8 mouse cellular contexts compared by ENCODE assay signal in the genomic region with DNA sequence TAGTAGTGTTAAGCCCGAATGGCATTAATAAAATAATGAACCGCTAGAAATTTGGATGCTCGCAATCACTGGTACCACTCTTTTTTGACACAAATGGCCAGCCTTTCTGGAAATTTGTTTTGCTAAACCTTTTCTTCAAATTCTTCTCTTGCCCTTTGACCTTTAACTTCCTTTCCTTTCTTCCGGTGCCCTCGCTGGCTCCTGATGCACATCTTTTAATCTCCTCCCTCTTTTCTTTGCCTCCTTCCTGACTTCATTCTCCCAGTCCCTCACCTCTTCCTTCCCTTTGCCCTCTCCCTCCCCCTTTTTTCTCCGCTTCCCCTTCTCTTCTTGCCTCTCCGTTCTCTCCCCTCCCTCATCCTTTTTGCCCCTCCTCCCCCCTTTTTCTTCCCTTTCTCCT.
DNase-seq lines count a peak whose midpoint lies in the region; ATAC-seq and TF ChIP-seq lines count a peak whose summit lies in the region.

No protein-coding gene starts in this region.

- H3K27me3 ChIP-seq in heart, embryonic 15.5 days, result no peaks in the 10 kb centered on the region
- H3K27me3 ChIP-seq in forebrain, embryonic 15.5 days, result peaks cover 11% of the 10 kb centered on the region; the same call in 1 of the 2 replicates
- H3K27me3 ChIP-seq in midbrain, embryonic 11.5 days (ENCODE audit: control insufficient read depth, insufficient read depth, low read length), result peaks cover 2% of the 10 kb centered on the region; the same call in 1 of the 2 replicates

- no peak overlapping the region for H3K9ac ChIP-seq in heart, embryonic 15.5 days
- no peak overlapping the region for H3K9ac ChIP-seq in ES-E14 (ENCODE audit: insufficient read depth, low read depth, low read length, poor library complexity, severe bottlenecking)
- H3K9ac ChIP-seq in forebrain, embryonic 15.5 days (replicated peaks), result no peak overlapping the region
- H3K9ac ChIP-seq in midbrain, embryonic 11.5 days (ENCODE audit: low read length), result peak overlapping the region; percentile 44

- 25% methylated on average over 7 of the region's 7 CpGs for WGBS in heart, embryonic 15.5 days
- 17% methylated on average over 7 of the region's 7 CpGs for WGBS in forebrain, embryonic 15.5 days
- WGBS in midbrain, embryonic 11.5 days, result 8% methylated on average over 7 of the region's 7 CpGs

- no peak for DNase-seq in heart, postnatal 10 days
- DNase-seq in ES-E14 (ENCODE audit: low read depth, low spot score), result no peak
- peak; percentile 89 for DNase-seq in midbrain, embryonic 11.5 days (ENCODE audit: low spot score, missing footprints)
- no peak for DNase-seq in frontal cortex, postnatal 36 days (ENCODE audit: low spot score in 2 of 2)
- no peak for DNase-seq in ovary, postnatal 10 days (ENCODE audit: low spot score)

- H3K27ac ChIP-seq in heart, embryonic 15.5 days, result no peak overlapping the region
- peak overlapping the region; percentile 4; the same call in 1 of the 2 replicates for H3K27ac ChIP-seq in ES-E14 (ENCODE audit: insufficient read depth, low read depth, low read length, poor library complexity, severe bottlenecking)
- no peak overlapping the region for H3K27ac ChIP-seq in forebrain, embryonic 15.5 days (replicated peaks)
- H3K27ac ChIP-seq in midbrain, embryonic 11.5 days (ENCODE audit: low read depth, low read length), result no peak overlapping the region

- H3K4me3 ChIP-seq in heart, embryonic 15.5 days, result peak overlapping the region; percentile 25; the same call in 1 of the 2 replicates
- peak overlapping the region; percentile 39 to 60; a peak in 3 of 4 replicates for H3K4me3 ChIP-seq in ES-E14 (ENCODE audit: insufficient read depth in 1 of 2, low read depth in 1 of 2, low read length in 2 of 2, poor library complexity in 1 of 2, severe bottlenecking in 1 of 2)
- peak overlapping the region; percentile 19; the same call in 1 of the 2 replicates for H3K4me3 ChIP-seq in forebrain, embryonic 15.5 days
- H3K4me3 ChIP-seq in midbrain, embryonic 11.5 days (ENCODE audit: low read depth, low read length), result peak overlapping the region; percentile 19

- H3K4me2 ChIP-seq in heart, embryonic 15.5 days, result peak overlapping the region; percentile 59
- H3K4me2 ChIP-seq in forebrain, embryonic 15.5 days (replicated peaks), result peak overlapping the region; percentile 48
- peak overlapping the region; percentile 45 for H3K4me2 ChIP-seq in midbrain, embryonic 11.5 days

- peaks cover 4% of the 10 kb centered on the region for H3K4me1 ChIP-seq in heart, embryonic 15.5 days (replicated peaks)
- peaks cover 3 to 12% of the 10 kb centered on the region in 2 experiments; a peak in 2 of 4 replicates for H3K4me1 ChIP-seq in ES-E14 (ENCODE audit: control insufficient read depth in 2 of 2, insufficient read depth in 2 of 2, low read length in 2 of 2, poor library complexity in 1 of 2)
- H3K4me1 ChIP-seq in forebrain, embryonic 15.5 days, result peaks cover 22% of the 10 kb centered on the region
- H3K4me1 ChIP-seq in midbrain, embryonic 11.5 days (ENCODE audit: control insufficient read depth, insufficient read depth, low read length), result peaks cover 24% of the 10 kb centered on the region

- in situ Hi-C loops in ES-E14 (cut with MboI; ENCODE audit: low sequenced_read_pairs in 2 of 2, unreplicated experiment in 2 of 2), result no loop called here

- no peaks in the 10 kb centered on the region for H3K9me3 ChIP-seq in heart, embryonic 15.5 days (replicated peaks)
- H3K9me3 ChIP-seq in ES-E14 (ENCODE audit: control insufficient read depth, insufficient read depth, low read depth, low read length), result no peaks in the 10 kb centered on the region
- no peaks in the 10 kb centered on the region for H3K9me3 ChIP-seq in forebrain, embryonic 15.5 days
- no peaks in the 10 kb centered on the region for H3K9me3 ChIP-seq in midbrain, embryonic 11.5 days (ENCODE audit: control insufficient read depth, low read length)

- no peak for ATAC-seq in heart, embryonic 15.5 days (replicated peaks; ENCODE audit: insufficient number of reproducible peaks, insufficient read depth, low FRiP score, low read depth)
- no peak for ATAC-seq in forebrain, embryonic 15.5 days (replicated peaks)
- ATAC-seq in midbrain, embryonic 11.5 days (ENCODE audit: low FRiP score), result no peak
- no peak for ATAC-seq in megakaryocyte, adult 5-6 weeks (ENCODE audit: poor library complexity, severe bottlenecking)

- H3K36me3 ChIP-seq in heart, embryonic 15.5 days, result no peaks in the 10 kb centered on the region
- no peaks in the 10 kb centered on the region for H3K36me3 ChIP-seq in ES-E14 (ENCODE audit: control insufficient read depth, insufficient read depth, low read length, poor library complexity, severe bottlenecking)
- H3K36me3 ChIP-seq in forebrain, embryonic 15.5 days, result no peaks in the 10 kb centered on the region
- H3K36me3 ChIP-seq in midbrain, embryonic 11.5 days (ENCODE audit: control insufficient read depth, insufficient read depth, low read length), result no peaks in the 10 kb centered on the region

- intact Hi-C loops in heart, postnatal 10 days (cut with DNase I), result no loop called here

TF ChIP-seq in ES-E14, 5 proteins besides CTCF, POLR2A, EP300 and RAD21:
- TF ChIP-seq ZNF384 (IDR thresholded peaks at IDR 0.05; ENCODE audit: low read depth, low read length) (no peak), HCFC1 (IDR thresholded peaks at IDR 0.05; ENCODE audit: borderline replicate concordance, insufficient read depth, low read length) (no peak), ZC3H11A (IDR thresholded peaks at IDR 0.05; ENCODE audit: borderline replicate concordance, low read depth, low read length) (no peak), CHD2 (IDR thresholded peaks at IDR 0.05; ENCODE audit: low read depth, low read length) (no peak), MAFK (IDR thresholded peaks at IDR 0.05; ENCODE audit: insufficient read depth, low read depth, low read length) (no peak)
